Mouse (Mus musculus): ENCODE measurements around the gene Actr1a.

Gene Actr1a

DNA sequence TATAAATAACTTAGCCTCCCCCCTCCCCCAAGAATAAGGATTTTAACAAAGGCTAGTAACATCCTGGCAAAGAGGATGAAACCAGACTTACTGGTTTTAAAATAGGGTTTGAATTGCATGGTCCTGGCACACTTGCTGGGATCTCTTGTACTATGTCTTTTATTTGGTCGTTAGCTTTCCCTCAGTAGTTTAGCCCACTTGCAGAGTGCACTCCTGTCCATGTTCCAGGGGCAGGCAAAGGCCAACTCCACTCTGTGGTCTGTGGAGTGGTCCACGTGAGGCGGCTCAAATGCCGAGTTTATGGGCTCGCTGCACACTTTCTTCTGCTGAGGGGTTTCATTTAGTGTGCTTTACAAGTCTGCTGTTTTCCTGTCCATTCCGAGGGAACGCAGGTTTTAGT lies 4.3 kb upstream of the Actr1a start:
- no peak for DNase-seq (ENCODE audit: low spot score in 2 of 2)

DNA sequence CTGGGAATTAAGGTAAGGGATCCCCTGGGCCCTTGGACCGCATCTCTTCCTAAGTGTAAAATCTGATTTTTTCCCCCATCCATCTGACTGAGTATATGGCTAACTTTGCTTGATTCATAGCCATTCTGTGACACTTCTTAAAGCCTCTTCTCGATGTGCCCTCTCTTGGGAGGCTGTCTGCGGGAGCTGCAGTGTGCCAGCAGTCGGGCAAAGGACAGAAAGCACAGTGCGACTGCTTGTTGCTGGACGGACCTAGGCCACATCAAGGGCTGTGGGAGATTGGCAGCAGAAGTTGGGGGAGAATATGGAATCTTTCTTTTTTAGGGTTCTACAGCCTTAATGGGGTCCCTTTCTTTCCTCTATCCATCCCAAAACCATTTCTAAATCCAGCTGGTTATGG lies 3.8 kb upstream of the Actr1a start:
- no peak for DNase-seq (ENCODE audit: low spot score in 2 of 2)

GRCm38 (mm10) chr19:46398401-46398800 lies 2.9 kb upstream of the Actr1a start:
- DNase-seq (ENCODE audit: low spot score in 2 of 2), result no peak

- no peak for DNase-seq (ENCODE audit: low spot score in 2 of 2)
These were observed 2.0 kb upstream of the Actr1a start for GRCm38 (mm10) chr19:46397436-46398001.

DNA sequence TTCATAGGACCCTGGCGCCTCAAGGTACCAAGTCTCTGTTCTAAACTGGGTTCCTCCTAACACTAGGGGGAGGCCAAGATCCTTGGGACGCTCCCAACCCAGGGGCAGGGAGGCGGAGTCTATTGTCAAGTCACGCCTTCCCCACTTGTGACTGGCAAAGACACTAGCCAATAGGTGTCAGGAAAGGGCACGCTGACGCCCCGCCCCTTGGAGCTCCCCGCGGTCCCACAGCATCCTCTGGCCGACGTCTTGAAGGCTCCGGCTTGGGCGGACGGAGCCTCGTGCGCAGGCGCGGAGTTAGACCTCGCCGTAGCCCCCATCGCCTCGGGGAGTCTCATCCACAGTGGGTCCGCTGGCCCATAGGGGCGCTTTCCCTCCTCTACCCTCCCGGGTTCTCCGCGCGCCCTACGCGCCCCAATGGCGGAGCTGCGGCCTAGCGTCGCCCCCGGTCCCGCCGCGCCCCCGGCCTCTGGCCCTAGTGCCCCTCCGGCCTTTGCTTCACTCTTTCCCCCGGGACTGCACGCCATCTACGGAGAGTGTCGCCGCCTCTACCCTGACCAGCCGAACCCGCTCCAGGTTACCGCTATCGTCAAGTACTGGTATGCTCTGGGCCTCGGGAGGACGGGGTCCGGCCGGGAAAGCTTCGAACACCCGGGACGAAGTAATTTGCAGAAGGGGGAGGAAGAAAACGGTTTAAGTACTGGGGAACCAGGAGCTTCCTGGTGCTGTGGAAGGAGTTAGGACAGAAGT lies 1.3 kb upstream of the Actr1a start, which contains the start of gene Sufu:
Gene Sufu (plus strand): TSS at position 211 of the 750 bp plus-strand sequence.
- peak; percentile 98 for DNase-seq (ENCODE audit: low spot score in 2 of 2)

DNA sequence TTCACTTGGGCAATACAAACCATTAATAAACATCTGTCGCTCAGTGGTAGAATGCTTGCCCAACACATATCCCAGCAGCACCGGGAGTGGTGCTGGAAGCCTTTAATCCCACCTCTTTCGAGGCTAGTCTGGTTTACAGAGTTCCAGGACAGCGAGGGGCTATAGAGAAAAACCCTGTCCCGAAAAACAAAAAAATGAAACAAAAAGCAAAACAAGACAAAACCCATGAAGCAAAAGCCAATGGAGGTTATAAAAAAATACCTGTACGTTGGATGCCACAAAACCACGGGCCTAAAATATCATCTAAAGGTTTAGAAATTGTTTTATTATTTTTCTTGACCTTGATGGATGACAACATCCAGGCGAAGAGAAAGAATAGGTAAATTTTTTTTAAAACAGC lies 561 bp upstream of the Actr1a start:
- DNase-seq (ENCODE audit: low spot score in 2 of 2), result no peak

DNA sequence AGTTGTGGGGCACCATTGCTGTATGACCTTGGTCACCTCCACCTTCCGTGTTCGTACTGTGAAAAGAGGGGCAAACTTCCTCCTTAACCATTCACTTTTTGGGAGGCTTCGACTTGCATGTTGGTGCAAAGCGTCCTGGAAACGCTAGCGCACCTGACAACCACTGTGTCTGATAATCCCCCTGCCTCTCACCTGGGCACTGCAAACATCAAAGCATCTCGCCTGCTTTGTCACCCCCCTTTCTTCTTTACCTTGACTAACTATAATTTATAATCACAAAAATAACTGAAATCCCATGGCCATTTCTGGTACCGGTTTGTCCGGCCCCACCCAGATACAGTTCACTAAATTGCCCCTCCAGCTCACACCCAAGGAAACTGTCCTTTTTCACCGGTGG lies 838 bp downstream of the Actr1a start:
- DNase-seq (ENCODE audit: low spot score in 2 of 2), result no peak

DNA sequence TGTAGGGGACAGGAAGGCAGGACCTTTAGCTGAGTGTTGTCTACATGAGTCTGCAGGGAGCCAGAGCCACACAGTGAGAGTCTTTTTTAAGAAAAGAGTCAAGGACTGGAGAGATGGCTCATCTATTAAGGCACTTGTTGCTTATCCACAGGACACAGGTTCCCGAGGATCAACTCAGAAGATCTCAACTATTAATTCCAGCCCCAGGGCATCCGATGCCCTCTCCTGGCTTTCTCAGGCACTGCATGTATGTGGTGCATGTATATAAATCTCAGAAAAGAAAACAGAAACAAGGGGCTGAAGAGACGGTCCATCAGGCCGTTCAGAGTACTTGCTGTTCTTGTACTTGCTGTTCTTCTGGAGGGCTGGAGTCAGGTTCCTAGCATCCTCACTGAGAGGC lies 3.5 kb downstream of the Actr1a start:
- DNase-seq (ENCODE audit: low spot score in 2 of 2), result no peak

- DNase-seq (ENCODE audit: low spot score in 2 of 2), result no peak
These were observed 5.7 kb downstream of the Actr1a start for GRCm38 (mm10) chr19:46389872-46390271.

- DNase-seq (ENCODE audit: low spot score in 2 of 2), result no peak
These were observed 13.3 kb downstream of the Actr1a start for GRCm38 (mm10) chr19:46382275-46382674.

- no peak for DNase-seq (ENCODE audit: low spot score in 2 of 2)
These were observed 19.7 kb downstream of the Actr1a start for GRCm38 (mm10) chr19:46375891-46376290.

- no peak for DNase-seq (ENCODE audit: low spot score in 2 of 2)
These were observed 20.1 kb downstream of the Actr1a start for GRCm38 (mm10) chr19:46375489-46375888.

- DNase-seq (ENCODE audit: low spot score in 2 of 2), result no peak
These were observed 21.0 kb downstream of the Actr1a start for GRCm38 (mm10) chr19:46374477-46375088.

DNA sequence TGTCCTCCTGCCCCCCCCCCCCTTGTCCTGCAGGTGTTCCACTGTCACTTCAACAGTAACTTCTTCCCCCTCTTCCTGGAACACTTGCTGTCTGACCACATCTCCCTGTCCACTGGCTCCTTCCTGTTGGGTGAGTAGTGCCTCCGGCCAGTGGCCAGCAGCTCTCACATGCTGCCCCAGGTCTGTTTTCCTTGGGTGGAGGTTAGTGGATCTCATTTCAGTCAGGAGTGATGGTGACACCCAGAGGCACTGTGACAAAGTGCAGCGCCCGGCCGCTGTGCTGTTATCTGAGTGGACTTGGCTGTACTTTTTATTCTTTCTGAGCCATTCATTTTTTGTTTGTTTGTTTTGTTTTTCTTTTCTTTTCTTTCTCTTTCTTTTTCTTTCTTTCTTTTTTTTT lies 26.3 kb downstream of the Actr1a start:
- peak in 1 of 2 experiments; percentile 54 for DNase-seq (ENCODE audit: low spot score in 2 of 2)

GRCm38 (mm10) chr19:46367798-46368590 lies 27.6 kb downstream of the Actr1a start:
- no peak for DNase-seq (ENCODE audit: low spot score in 2 of 2)

DNA sequence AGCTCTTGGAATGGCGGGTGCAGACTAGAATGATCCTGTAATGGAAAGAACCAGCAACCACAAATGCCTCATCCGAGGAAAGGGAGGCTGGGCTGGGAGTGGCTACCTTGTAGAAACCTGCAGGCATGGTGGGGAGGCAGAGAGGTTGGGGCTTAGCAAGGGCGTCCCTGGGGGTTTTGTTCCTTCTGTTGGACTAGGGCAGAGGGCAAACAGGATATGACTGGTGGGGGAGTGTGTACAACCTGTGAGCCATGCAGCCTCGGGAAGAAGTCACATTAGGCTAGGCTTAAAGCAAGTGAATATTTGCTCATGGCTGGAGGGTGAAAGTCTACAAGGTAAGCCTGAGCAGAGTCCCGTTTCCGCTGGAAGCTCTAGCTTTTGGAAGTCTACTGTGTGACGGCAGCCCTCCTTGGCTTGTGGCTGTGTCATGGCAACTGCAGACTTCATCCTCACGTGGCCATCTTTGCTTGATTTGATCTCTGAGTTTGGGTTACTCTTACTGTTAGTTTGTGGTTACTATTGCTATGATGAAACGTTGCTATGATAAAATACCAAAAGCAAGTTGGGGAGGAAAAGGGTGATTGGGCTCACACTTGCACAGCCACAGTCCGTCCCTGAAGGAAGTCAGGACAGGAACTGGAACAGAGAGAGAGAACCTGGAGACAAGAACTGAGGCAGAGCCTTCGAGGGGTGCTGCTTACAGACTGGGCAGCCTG lies 32.1 kb downstream of the Actr1a start:
- no peak for DNase-seq (ENCODE audit: low spot score in 2 of 2)

GRCm38 (mm10) chr19:46362104-46362503 lies 33.4 kb downstream of the Actr1a start:
- no peak for DNase-seq (ENCODE audit: low spot score in 2 of 2)

DNA sequence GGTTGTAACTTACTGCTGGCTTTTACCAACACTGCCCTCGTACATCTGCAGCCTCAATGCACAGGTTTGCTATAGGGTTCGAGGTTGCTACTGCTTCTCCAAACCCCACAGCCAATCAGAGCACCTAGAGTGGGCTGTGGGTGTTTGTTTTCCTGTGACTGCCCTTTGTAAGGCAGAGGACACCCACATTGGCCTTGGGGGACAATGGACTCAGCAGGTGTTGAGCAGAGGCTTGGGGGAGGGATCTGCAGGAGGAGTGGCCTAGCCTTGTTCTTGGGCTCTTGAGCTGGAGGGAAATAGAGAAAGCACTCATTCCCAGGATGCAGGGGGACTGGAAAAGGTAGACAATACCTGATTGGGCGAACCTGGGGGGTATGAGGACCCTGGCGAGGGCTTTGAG lies 37.2 kb downstream of the Actr1a start:
- no peak for DNase-seq (ENCODE audit: low spot score in 2 of 2)

- no peak for DNase-seq (ENCODE audit: low spot score in 2 of 2)
These were observed 37.9 kb downstream of the Actr1a start for GRCm38 (mm10) chr19:46357344-46358280.

DNA sequence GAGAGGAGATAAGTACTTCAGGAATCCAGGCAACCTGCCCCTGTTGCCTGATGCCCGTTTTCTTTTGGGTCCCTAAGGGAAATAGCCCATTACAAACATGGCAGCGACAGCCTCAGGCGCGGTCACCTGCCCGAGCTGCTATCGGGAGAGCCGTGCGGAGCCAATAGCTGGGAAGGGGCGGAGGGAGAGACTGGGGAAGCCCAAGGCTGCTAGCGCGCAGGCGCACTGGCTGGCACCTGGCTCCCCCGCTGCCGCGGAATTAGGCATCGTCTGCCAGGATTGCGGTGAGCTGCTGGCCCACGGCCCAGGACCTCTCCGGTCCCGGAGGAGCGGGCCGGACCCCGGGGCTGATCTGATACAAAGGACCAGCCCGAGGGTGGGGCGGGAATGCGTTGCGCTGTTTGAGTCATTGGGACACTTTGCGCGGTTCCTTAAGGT lies 38.8 kb downstream of the Actr1a start:
- DNase-seq (ENCODE audit: low spot score in 2 of 2), result peak; percentile 79 to 82
